Mouse (Mus musculus): ENCODE results near the gene Ptpn22. TPM values are rescaled to one million over a fixed set of nuclear protein-coding genes. Genes with fewer than 3 reads are reported as not detected.

The Ptpn22 gene
- polyA plus RNA-seq, 1 experiment from 2014 or later: 0.90 TPM

DNA sequence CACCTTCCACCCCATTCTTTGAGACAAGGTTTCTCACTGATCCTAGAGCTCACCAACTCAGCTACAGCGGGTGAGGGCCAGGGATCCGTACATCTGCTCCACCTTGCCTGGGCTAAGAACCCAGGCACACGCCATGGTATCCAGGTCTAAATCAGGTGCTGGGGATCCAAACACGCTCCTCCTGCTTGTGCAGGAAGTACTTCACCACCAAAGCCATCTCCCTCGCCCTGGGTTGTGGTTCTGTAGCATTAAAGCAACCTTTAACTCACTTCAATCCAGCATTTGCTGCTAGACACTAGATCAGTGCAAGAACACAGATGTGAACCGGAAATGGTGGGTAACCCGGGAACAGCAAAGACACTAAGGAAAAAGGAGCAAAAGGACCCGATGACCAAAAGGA is 7.7 kb upstream of the Ptpn22 start:
- WGBS (ENCODE audit: insufficient replicate concordance): 79% methylated on average over 8 of the region's 8 CpGs
- Histone ChIP-seq H3K9ac (ENCODE audit: low read depth, low read length) (no peak overlapping the region), H3K36me3 (ENCODE audit: control insufficient read depth, insufficient read depth, low read length) (no peaks in the 10 kb centered on the region), H3K4me2 (no peak overlapping the region), H3K27me3 (ENCODE audit: control insufficient read depth, insufficient read depth, low read length) (no peaks in the 10 kb centered on the region), H3K4me3 (ENCODE audit: low read depth, low read length) (no peak overlapping the region), H3K9me3 (replicated peaks; ENCODE audit: control insufficient read depth, low read length) (no peaks in the 10 kb centered on the region), H3K4me1 (ENCODE audit: control insufficient read depth, insufficient read depth, low read length) (no peaks in the 10 kb centered on the region), H3K27ac (ENCODE audit: low read depth, low read length) (no peak overlapping the region)
- no peak for ATAC-seq (replicated peaks; ENCODE audit: insufficient number of reproducible peaks, low FRiP score, low TSS enrichment)

GRCm38 (mm10) chr3:103852565-103853299 is 6.9 kb upstream of the Ptpn22 start:
- Histone ChIP-seq H3K36me3 (ENCODE audit: control insufficient read depth, insufficient read depth, low read length) (no peaks in the 10 kb centered on the region), H3K9me3 (replicated peaks; ENCODE audit: control insufficient read depth, low read length) (no peaks in the 10 kb centered on the region), H3K27me3 (ENCODE audit: control insufficient read depth, insufficient read depth, low read length) (no peaks in the 10 kb centered on the region), H3K4me3 (ENCODE audit: low read depth, low read length) (no peak overlapping the region), H3K27ac (ENCODE audit: low read depth, low read length) (no peak overlapping the region), H3K9ac (ENCODE audit: low read depth, low read length) (no peak overlapping the region), H3K4me2 (no peak overlapping the region), H3K4me1 (ENCODE audit: control insufficient read depth, insufficient read depth, low read length) (no peaks in the 10 kb centered on the region)
- 71% methylated on average over 3 of the region's 3 CpGs for WGBS (ENCODE audit: insufficient replicate concordance)
- no peak for ATAC-seq (replicated peaks; ENCODE audit: insufficient number of reproducible peaks, low FRiP score, low TSS enrichment)

GRCm38 (mm10) chr3:103853804-103854203 is 5.8 kb upstream of the Ptpn22 start:
- no peaks in the 10 kb centered on the region for H3K4me1 ChIP-seq (ENCODE audit: control insufficient read depth, insufficient read depth, low read length)
- H3K27me3 ChIP-seq (ENCODE audit: control insufficient read depth, insufficient read depth, low read length): no peaks in the 10 kb centered on the region
- ATAC-seq (replicated peaks; ENCODE audit: insufficient number of reproducible peaks, low FRiP score, low TSS enrichment): no peak
- no peak overlapping the region for H3K9ac ChIP-seq (ENCODE audit: low read depth, low read length)
- 62% methylated on average over 8 of the region's 8 CpGs for WGBS (ENCODE audit: insufficient replicate concordance)
- H3K36me3 ChIP-seq (ENCODE audit: control insufficient read depth, insufficient read depth, low read length): no peaks in the 10 kb centered on the region
- no peak overlapping the region for H3K4me3 ChIP-seq (ENCODE audit: low read depth, low read length)
- no peaks in the 10 kb centered on the region for H3K9me3 ChIP-seq (replicated peaks; ENCODE audit: control insufficient read depth, low read length)
- H3K27ac ChIP-seq (ENCODE audit: low read depth, low read length): no peak overlapping the region
- no peak overlapping the region for H3K4me2 ChIP-seq

DNA sequence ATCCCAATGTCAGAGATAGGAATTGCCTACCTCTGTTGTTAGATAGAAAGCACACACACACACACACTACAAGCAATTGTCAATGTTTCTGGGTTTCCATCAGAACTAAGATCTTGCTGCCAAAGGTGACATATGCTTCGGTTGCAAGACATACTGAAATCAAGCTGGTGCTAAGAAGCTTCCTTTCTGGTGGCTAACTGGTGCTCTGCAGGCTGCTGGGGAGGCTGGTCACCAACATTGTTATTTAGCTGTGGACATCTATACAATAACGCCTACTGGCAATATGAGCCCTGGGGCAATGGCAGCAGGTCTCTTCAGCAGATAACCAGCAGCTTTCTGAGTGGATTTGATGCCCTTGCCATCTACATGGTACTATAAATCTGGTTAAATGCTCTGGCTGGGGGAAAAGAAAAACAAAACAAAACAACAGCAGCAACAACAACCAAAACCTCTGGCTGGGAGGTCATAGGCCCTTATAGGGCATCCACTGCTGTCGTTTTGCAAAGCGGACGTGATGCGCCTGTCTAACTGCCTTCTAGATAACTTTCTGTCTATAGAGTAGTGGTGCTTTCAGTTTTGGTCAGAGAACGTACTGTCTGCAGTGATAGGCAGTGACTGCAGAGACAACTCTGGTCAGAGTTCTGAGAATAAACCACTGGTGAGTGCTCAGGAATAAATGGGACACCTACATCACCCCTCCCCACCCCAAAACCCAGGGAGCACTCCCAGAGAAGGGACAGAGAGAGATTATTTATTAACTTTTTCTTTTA is 2.4 kb upstream of the Ptpn22 start:
- Histone ChIP-seq H3K36me3 (ENCODE audit: control insufficient read depth, insufficient read depth, low read length) (no peaks in the 10 kb centered on the region), H3K4me1 (ENCODE audit: control insufficient read depth, insufficient read depth, low read length) (no peaks in the 10 kb centered on the region), H3K4me2 (no peak overlapping the region), H3K9ac (ENCODE audit: low read depth, low read length) (no peak overlapping the region), H3K27ac (ENCODE audit: low read depth, low read length) (no peak overlapping the region), H3K9me3 (replicated peaks; ENCODE audit: control insufficient read depth, low read length) (no peaks in the 10 kb centered on the region), H3K27me3 (ENCODE audit: control insufficient read depth, insufficient read depth, low read length) (no peaks in the 10 kb centered on the region), H3K4me3 (ENCODE audit: low read depth, low read length) (no peak overlapping the region)
- 81% methylated on average over 7 of the region's 7 CpGs for WGBS (ENCODE audit: insufficient replicate concordance)
- no peak for ATAC-seq (replicated peaks; ENCODE audit: insufficient number of reproducible peaks, low FRiP score, low TSS enrichment)

DNA sequence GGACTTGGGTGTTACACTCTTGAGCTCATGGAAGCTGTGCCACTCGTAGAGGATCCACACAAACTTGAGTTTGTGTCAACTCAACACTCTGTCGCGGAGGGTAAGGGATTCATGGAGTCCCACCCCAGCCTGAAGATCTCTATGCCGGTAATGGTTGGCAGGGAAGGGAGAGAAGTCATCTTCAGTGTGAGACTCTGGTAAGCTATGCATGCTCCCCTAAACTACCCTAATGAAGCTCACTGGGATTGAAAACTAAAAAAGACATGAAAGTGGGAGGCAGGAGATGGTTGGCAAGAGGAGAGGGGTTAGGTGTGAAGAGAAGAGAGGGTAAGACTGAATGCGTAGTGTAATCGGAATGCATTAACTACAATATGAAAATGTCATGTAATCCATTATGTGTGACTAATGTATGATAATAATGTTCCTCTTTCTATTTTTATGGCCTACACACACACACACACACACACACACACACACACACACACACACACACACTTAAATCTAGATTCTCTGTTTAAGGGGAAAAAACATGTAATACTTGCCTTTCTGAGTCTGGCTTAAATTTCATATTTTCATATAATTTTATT is 1.5 kb upstream of the Ptpn22 start:
- Histone ChIP-seq H3K4me2 (no peak overlapping the region), H3K27ac (ENCODE audit: low read depth, low read length) (no peak overlapping the region), H3K4me1 (ENCODE audit: control insufficient read depth, insufficient read depth, low read length) (no peaks in the 10 kb centered on the region), H3K9me3 (replicated peaks; ENCODE audit: control insufficient read depth, low read length) (no peaks in the 10 kb centered on the region), H3K36me3 (ENCODE audit: control insufficient read depth, insufficient read depth, low read length) (no peaks in the 10 kb centered on the region), H3K4me3 (ENCODE audit: low read depth, low read length) (no peak overlapping the region), H3K9ac (ENCODE audit: low read depth, low read length) (no peak overlapping the region), H3K27me3 (ENCODE audit: control insufficient read depth, insufficient read depth, low read length) (no peaks in the 10 kb centered on the region)
- ATAC-seq (replicated peaks; ENCODE audit: insufficient number of reproducible peaks, low FRiP score, low TSS enrichment): no peak
- 86% methylated on average over 6 of the region's 6 CpGs for WGBS (ENCODE audit: insufficient replicate concordance)

DNA sequence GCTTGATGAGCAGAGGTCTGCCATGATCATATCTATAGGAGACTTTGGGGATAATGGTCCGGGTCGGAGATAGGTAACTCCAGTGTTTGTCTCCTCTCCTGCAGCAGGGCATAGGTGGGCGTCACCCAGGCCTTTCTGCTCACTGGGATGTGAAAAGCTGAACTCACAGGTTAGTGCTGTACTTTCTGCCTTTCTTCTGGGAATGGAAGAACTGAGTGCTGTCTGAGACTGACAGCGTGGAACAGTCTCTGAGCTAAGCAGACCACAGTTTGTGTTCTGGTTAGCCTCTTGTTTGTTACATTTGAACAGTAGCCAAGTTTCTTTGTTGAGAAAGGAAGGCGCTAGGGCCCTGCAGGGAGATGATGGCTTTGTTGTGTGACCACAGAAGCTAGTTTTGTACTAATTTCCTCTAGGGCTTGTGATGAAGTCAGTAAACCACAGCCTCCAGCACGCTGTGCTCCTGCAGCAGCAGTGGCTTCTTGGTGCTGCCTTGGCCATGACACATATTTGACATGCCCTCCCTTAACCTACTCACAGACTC is 326 bp downstream of the Ptpn22 start:
- 67% methylated on average over 6 of the region's 6 CpGs for WGBS (ENCODE audit: insufficient replicate concordance)
- Histone ChIP-seq H3K4me3 (ENCODE audit: low read depth, low read length) (no peak overlapping the region), H3K36me3 (ENCODE audit: control insufficient read depth, insufficient read depth, low read length) (no peaks in the 10 kb centered on the region), H3K4me1 (ENCODE audit: control insufficient read depth, insufficient read depth, low read length) (no peaks in the 10 kb centered on the region), H3K9ac (ENCODE audit: low read depth, low read length) (no peak overlapping the region), H3K27me3 (ENCODE audit: control insufficient read depth, insufficient read depth, low read length) (no peaks in the 10 kb centered on the region), H3K9me3 (replicated peaks; ENCODE audit: control insufficient read depth, low read length) (no peaks in the 10 kb centered on the region), H3K4me2 (no peak overlapping the region), H3K27ac (ENCODE audit: low read depth, low read length) (no peak overlapping the region)
- no peak for ATAC-seq (replicated peaks; ENCODE audit: insufficient number of reproducible peaks, low FRiP score, low TSS enrichment)

DNA sequence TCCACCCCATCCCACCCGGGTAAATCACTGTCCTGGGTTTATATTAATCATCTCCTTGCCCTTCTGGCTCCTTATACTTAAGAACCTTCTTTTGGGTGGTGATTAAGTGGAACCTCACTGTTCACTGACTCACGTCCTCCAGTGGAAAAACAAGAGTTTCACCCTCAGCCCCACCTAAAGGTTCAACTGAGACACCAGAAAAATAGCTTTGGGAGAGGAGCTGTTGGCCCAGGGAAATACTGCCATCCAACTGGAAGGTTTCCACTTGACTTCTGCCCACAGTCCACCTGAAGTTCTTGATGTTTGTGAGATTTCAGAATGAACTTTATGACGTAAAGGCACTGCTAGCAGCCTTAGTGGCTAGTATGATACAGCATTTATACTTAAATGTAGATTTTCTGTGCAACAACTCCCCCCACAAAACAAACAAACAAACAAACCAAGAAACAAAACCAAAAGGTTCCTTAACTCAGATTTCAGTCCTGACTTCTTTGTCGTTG is 3.2 kb downstream of the Ptpn22 start:
- no peak for ATAC-seq (replicated peaks; ENCODE audit: insufficient number of reproducible peaks, low FRiP score, low TSS enrichment)
- Histone ChIP-seq H3K9ac (ENCODE audit: low read depth, low read length) (no peak overlapping the region), H3K36me3 (ENCODE audit: control insufficient read depth, insufficient read depth, low read length) (no peaks in the 10 kb centered on the region), H3K9me3 (replicated peaks; ENCODE audit: control insufficient read depth, low read length) (no peaks in the 10 kb centered on the region), H3K4me1 (ENCODE audit: control insufficient read depth, insufficient read depth, low read length) (no peaks in the 10 kb centered on the region), H3K27me3 (ENCODE audit: control insufficient read depth, insufficient read depth, low read length) (no peaks in the 10 kb centered on the region), H3K4me2 (no peak overlapping the region), H3K27ac (ENCODE audit: low read depth, low read length) (no peak overlapping the region), H3K4me3 (ENCODE audit: low read depth, low read length) (no peak overlapping the region)
- 82% methylated on average over 4 of the region's 4 CpGs for WGBS (ENCODE audit: insufficient replicate concordance)

GRCm38 (mm10) chr3:103864200-103864599 is 4.6 kb downstream of the Ptpn22 start:
- no peak overlapping the region for H3K27ac ChIP-seq (ENCODE audit: low read depth, low read length)
- no peaks in the 10 kb centered on the region for H3K9me3 ChIP-seq (replicated peaks; ENCODE audit: control insufficient read depth, low read length)
- WGBS (ENCODE audit: insufficient replicate concordance): 83% methylated on average over 6 of the region's 6 CpGs
- no peaks in the 10 kb centered on the region for H3K27me3 ChIP-seq (ENCODE audit: control insufficient read depth, insufficient read depth, low read length)
- ATAC-seq (replicated peaks; ENCODE audit: insufficient number of reproducible peaks, low FRiP score, low TSS enrichment): no peak
- H3K4me2 ChIP-seq: no peak overlapping the region
- no peak overlapping the region for H3K9ac ChIP-seq (ENCODE audit: low read depth, low read length)
- H3K4me1 ChIP-seq (ENCODE audit: control insufficient read depth, insufficient read depth, low read length): no peaks in the 10 kb centered on the region
- no peaks in the 10 kb centered on the region for H3K36me3 ChIP-seq (ENCODE audit: control insufficient read depth, insufficient read depth, low read length)
- H3K4me3 ChIP-seq (ENCODE audit: low read depth, low read length): no peak overlapping the region
